Mouse (Mus musculus) left cerebral cortex, postnatal 14 days (tissue): ENCODE data around the gene Rufy4. TPM values are rescaled to one million over a fixed set of nuclear protein-coding genes. Genes with fewer than 3 reads are reported as not detected.

Experiments used
- DNase-seq, 2 experiments: peaks; one replicate each; pipeline ENCODE4 v3.0.0; 2021 to 2022; ENCODE audit warnings: low spot score in 2 of 2, mixed read lengths in 1 of 2
- intact Hi-C: fragments of 180-260 bp; cut with DNase I; formaldehyde crosslinking; loops from one replicate; pipeline ENCODE4 v1.15.1; 2025
- long read RNA-seq, 2 experiments: library from polyadenylated mRNA; stranded (forward); transcript quantifications; one replicate each; pipeline ENCODE4 v2.0.0; 2021
- total RNA-seq, 2 experiments: library from RNA; stranded (reverse); gene quantifications; 2 replicates each; pipeline ENCODE4 v1.2.3; 2021

The Rufy4 gene
- total RNA-seq: under 1 TPM in 1 of 2 experiments, not detected in 1; 0.17 TPM
- long read RNA-seq, experiment 1: 0 reads
- long read RNA-seq, experiment 2, partial matches to known transcripts: 0 of 1 reads
- long read RNA-seq, experiment 2, other reads (novel, unspliced or antisense): 1 of 1 reads

DNA sequence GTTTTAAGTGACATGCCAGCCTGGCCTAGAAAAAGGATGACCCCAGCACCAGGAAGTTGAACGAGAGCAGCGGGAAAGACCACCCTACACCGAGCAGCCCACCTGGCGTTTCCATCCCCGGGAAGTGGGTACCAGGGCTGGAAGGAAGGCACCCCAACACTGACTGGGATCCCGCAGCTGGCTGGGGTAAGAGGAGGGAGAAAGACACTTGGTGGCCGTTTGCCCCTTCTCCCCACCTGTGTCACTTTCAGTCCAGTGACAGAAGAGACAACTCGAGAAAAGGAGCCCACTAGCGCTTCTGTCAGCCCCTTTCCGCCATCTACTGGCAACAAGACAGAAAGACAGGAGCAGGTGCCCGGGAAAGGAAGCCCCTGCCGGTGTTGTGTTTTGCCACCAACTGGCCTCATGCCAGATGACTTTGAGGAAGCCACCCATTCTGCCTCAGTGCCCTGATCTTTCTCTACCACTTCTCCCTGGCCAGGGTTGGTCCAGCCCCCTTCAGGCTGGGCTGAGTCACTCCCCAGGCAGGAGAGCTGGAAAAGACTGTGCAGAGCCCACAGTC is at the start of gene Rufy4:
Gene Rufy4, plus strand, starts transcription at position 551 of the 562 bp plus-strand sequence.
- DNase-seq: peak; percentile 76 to 77
- intact Hi-C loops: loop anchor here (2.0 to 5.0 kb wide), 3 partner anchors 43 to 222 kb away; no protein-coding TSS in a partner anchor

GRCm38 (mm10) chr1:74076230-74076629 is 49.1 kb upstream of the Rufy4 start:
- DNase-seq: no peak
- intact Hi-C loops: loop anchor here (2.0 to 5.0 kb wide), 2 partner anchors 79 to 175 kb away; no protein-coding TSS in a partner anchor

DNA sequence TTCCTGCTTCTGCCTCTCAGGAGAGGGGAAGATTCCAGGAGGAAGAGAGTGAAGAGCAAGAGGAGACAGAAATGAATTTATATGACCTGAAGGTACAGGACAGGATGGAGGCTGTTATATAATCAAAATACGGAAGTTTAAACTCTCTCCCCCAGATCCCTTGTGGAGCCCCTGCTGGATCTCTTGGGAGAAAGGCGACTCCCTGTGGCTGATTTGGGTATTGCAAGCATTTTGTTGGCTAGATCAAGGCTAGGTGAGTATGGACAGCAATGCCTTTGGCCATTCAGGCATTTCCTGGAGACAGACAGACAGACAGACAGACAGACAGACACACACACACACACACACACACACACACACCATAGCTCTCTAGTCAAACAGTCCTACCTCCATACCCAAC is 48.0 kb upstream of the Rufy4 start:
- peak; percentile 72 to 83 for DNase-seq
- intact Hi-C loops: loop anchor here (2.0 to 5.0 kb wide), 2 partner anchors 80 to 177 kb away; no protein-coding TSS in a partner anchor

GRCm38 (mm10) chr1:74081573-74081989 is 43.8 kb upstream of the Rufy4 start:
- peak in 1 of 2 experiments; percentile 48 for DNase-seq
- intact Hi-C loops: loop anchor here (5.0 kb wide), 1 partner anchor 41 kb away; the partner anchor contains the start of gene Tns1

- DNase-seq: peak; percentile 25 to 31
- intact Hi-C loops: loop anchor here (5.0 kb wide), 1 partner anchor 39 kb away; the partner anchor contains the start of gene Tns1
These were observed 42.4 kb upstream of the Rufy4 start for GRCm38 (mm10) chr1:74082841-74083463.

DNA sequence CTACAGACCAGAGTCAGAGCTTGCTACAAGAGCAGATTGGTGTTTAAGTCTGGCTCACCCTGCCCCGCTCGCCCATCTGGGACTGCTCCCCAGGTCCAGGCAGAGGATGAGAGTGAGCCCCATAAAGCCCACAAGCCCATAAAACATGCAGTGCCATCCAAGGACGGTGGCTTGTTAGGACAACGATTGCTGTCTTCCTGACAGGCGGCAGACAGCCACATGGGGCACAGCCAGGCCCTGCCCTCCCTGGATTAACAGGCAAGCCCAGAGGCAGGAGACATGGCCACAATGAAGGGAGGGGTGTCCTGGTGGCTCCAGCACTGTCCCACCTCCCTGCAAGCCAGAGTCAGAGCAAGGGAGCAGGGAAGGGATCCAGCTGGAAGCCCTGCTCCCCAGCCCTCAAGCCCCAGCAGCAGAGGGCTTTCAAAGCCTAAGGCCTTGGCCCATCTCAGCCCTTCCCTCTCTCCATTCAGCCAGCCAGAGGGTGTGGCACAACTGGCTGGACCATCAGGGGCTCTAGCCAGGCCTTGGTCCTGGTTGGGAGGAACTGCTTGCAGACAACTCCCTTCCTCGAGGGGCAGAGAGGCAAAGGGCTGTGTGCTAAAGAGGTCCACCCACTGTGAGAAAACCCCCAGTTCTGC is 41.2 kb upstream of the Rufy4 start:
- DNase-seq: no peak
- intact Hi-C loops: loop anchor here (5.0 kb wide), 1 partner anchor 38 kb away; the partner anchor contains the start of gene Tns1

DNA sequence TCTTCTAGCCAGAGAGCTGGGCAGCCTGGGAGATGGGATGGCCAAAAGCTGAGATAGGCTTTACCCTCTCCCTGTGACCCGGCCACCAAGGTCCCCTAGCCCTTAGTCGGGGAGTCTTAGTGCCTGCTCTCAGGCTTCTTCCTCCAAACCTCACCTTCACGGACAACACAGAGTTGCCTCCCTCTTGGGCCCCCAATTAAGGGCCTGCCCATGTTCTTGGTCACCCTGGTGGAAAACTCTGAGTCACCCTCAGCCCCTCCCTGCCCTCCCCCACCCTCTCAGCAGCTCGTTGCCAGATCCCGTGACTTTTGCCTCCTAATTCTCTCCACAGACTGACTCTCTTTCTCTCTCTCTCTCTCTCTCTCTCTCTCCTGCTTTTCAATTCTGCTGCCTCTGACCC is 40.6 kb upstream of the Rufy4 start:
- DNase-seq: no peak
- intact Hi-C loops: loop anchor here (5.0 kb wide), 1 partner anchor 38 kb away; the partner anchor contains the start of gene Tns1

DNA sequence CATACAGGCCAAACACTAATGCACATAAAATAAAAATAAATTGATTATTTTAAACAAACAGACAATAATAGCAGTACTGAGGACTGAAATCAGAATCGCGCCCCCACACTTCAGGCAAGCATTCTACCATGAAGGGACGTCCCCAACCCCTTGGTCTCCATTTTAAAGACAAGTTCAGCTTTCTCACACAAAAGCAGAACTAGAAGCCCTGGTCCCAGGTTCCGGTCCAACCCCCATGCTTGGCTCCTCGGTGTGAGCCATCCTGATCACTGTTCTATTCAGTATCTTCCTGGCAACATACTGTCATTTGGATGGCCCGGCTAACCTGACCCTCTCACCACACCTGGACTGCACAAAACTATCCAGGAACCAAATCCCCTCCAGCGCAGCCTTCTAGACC is 39.8 kb upstream of the Rufy4 start:
- no peak for DNase-seq
- intact Hi-C loops: no loop called here

GRCm38 (mm10) chr1:74088569-74088968 is 36.8 kb upstream of the Rufy4 start:
- no peak for DNase-seq
- intact Hi-C loops: no loop called here

DNA sequence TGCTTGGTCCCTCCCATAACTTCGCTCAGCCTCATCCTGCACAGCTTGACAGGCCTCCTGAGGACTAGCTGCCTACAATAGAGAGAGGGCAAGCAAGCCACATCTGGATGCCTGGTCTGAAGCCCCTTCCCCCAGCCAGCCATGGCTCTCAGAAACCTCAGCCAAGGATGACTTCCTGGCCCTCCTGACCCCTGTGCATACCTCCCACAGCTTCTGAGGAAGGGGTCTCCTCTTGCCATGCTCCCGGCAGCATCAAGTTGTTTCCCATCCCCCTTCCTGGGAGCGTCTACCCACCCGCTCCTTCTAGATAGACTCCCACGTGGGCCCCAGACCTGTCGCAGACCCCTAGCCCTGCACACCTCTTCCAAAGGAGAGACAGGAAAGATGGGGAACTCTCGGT is 35.0 kb upstream of the Rufy4 start:
- intact Hi-C loops: no loop called here
- DNase-seq: no peak

DNA sequence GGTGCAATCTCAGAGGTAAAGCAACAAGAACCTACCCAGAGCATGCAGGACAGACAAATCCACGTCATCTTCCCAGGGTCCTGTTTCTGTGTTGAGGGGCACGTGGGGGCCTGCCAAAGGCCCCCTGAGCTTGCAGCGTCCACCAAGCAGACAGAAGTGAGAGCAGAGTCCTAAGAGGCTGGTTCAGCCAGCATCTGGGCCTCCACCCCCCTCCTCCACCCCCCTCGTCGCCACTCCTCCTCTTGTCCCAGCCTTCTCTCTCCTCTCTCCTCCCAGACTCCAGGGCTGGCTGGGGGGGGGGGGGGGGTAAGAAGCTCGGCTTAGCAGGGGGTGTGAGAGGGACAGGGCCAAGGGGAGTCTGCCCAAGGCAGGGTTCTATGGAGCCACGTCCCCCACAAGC is 34.2 kb upstream of the Rufy4 start:
- no peak for DNase-seq
- intact Hi-C loops: no loop called here

GRCm38 (mm10) chr1:74091611-74092224 is 33.6 kb upstream of the Rufy4 start:
- no peak for DNase-seq
- intact Hi-C loops: no loop called here

DNA sequence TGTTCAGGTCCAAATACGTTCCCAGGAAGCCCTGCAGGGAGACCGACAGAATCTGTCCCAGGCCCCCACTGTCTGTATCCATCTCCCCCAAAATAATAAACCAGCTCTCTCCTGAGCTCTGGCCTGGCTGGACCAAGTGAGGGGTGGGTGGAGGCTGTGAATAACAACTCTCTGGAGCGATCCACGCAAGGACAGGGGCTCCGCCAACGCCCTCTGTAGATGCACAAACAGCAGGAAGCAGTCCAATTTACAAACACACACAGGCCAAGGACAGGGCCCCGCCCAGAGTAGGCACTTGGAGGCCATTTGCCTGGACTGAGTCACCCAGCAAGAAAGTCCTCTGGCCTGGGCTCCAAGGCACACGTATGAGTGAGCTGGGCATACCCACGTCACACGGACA is 33.1 kb upstream of the Rufy4 start:
- intact Hi-C loops: no loop called here
- DNase-seq: no peak

- intact Hi-C loops: no loop called here
- DNase-seq: no peak
These were observed 31.9 kb upstream of the Rufy4 start for GRCm38 (mm10) chr1:74093447-74093846.

GRCm38 (mm10) chr1:74094497-74095270 is 30.7 kb upstream of the Rufy4 start:
- peak; percentile 24 to 48 for DNase-seq
- intact Hi-C loops: no loop called here

DNA sequence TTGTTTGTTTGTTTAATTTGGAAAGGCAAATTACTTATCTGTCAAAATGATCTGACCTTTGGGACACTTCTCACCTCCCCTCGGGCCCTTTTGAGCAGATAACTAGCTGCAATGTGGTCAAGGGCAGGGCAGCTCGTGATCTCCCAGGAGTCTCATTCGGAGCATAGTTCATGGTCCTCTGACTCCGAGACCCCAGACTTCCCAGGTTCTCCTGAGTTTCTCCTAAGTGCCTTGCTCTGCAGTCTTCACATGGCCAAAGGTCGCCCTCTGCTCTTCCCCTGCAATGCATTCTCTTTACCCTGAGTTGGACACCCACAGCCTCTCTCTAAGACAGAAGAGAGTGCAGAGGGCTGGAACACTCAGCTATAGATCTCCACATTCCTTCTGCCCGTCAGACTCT is 30.0 kb upstream of the Rufy4 start:
- intact Hi-C loops: no loop called here
- no peak for DNase-seq

- DNase-seq: no peak
- intact Hi-C loops: no loop called here
These were observed 29.6 kb upstream of the Rufy4 start for GRCm38 (mm10) chr1:74095728-74096127.

- DNase-seq: peak; percentile 28 to 35
- intact Hi-C loops: no loop called here
These were observed 27.0 kb upstream of the Rufy4 start for GRCm38 (mm10) chr1:74098004-74099000.
